Mouse (Mus musculus) liver, embryonic 14.5 days (tissue): ENCODE results near the gene Prpf3. TPM values are rescaled to one million over a fixed set of nuclear protein-coding genes. Genes with fewer than 3 reads are reported as not detected.
A peak's percentile ranks its signal among the peaks of the same experiment; 100 is the strongest.
"Not testable (repeated sequence)": the region's sequence is repeated elsewhere in the genome, so short reads cannot be mapped to it uniquely, and the experiment has no call there.

ENCODE experiments used
- ATAC-seq: fragments of 200-750 bp; cut with Nextera tagmentation; 2 replicates; pipeline ENCODE4 v1.8.0; 2017; ENCODE audit warnings: moderate number of reproducible peaks, mild to moderate bottlenecking, moderate library complexity; ENCODE audit not compliant: insufficient read depth
- DNase-seq, 3 experiments: peaks; one replicate each; pipeline ENCODE4 v3.0.0-alpha.2; 2012 to 2013; ENCODE audit warnings: low read depth in 3 of 3, low spot score in 3 of 3
- H3K27ac ChIP-seq: fragments of 300-500 bp; sonication (generic); 2 replicates; pipeline ENCODE4 v1.5.1; 2014; ENCODE audit warnings: moderate library complexity, mild to moderate bottlenecking, control low read depth, inconsistent platforms
- H3K27me3 ChIP-seq: fragments of 300-500 bp; sonication (generic); 2 replicates; pipeline ENCODE4 v1.6.1; 2014; ENCODE audit warnings: mild to moderate bottlenecking, low read length, moderate library complexity; ENCODE audit not compliant: control insufficient read depth, insufficient read depth
- H3K36me3 ChIP-seq: fragments of 300-500 bp; sonication (generic); replicated peaks from 2 replicates; pipeline ENCODE4 v1.6.1; 2014; ENCODE audit warnings: low read depth; ENCODE audit not compliant: control insufficient read depth, insufficient read depth
- H3K4me1 ChIP-seq, 2 experiments: fragments of 200-500 bp in 1 of 2; fragments of 300-500 bp in 1 of 2; sonication (generic) in 1 of 2; replicated peaks; 2 replicates each; pipeline ENCODE4 v1.6.1; 2012 to 2014; ENCODE audit warnings: antibody characterized with exemption in 1 of 2, inconsistent platforms in 1 of 2, low read length in 1 of 2; ENCODE audit not compliant: control insufficient read depth in 2 of 2, insufficient read depth in 2 of 2
- H3K4me2 ChIP-seq: fragments of 300-500 bp; sonication (generic); 2 replicates; pipeline ENCODE4 v1.6.1; 2014; ENCODE audit warnings: low read depth, mild to moderate bottlenecking, control low read depth, moderate library complexity
- H3K4me3 ChIP-seq, 2 experiments: fragments of 200-500 bp in 1 of 2; fragments of 300-500 bp in 1 of 2; sonication (generic) in 1 of 2; 2 replicates each; pipeline ENCODE4 v1.5.1; 2012 to 2014; ENCODE audit warnings: low read depth in 2 of 2, low read length in 2 of 2, mild to moderate bottlenecking in 2 of 2, control low read depth in 1 of 2, inconsistent platforms in 1 of 2, moderate library complexity in 1 of 2; ENCODE audit not compliant: insufficient read depth in 1 of 2
- H3K9ac ChIP-seq: fragments of 300-500 bp; sonication (generic); replicated peaks from 2 replicates; pipeline ENCODE4 v1.6.1; 2014; ENCODE audit warnings: mild to moderate bottlenecking, control low read depth, moderate library complexity
- H3K9me3 ChIP-seq: fragments of 300-500 bp; sonication (generic); 2 replicates; pipeline ENCODE4 v1.6.1; 2016; ENCODE audit warnings: low read length, mixed read lengths; ENCODE audit not compliant: control insufficient read depth
- CTCF ChIP-seq: IDR thresholded peaks from 2 replicates; pipeline ENCODE4 v1.5.1; 2016; ENCODE audit warnings: antibody characterized with exemption, low read depth, control low read depth
- EP300 ChIP-seq: IDR thresholded peaks from 2 replicates; pipeline ENCODE4 v1.6.1; 2016; ENCODE audit warnings: antibody characterized with exemption, low read depth
- WGBS: fragments of 180-500 bp; shearing (Covaris S2); extraction: QIAGEN DNeasy Blood & Tissue Kit; methylation state at CpG from one replicate; pipeline ENCODE4 v1.1.7; 2014; ENCODE audit not compliant: insufficient replicate concordance; 5-methylcytosine and 5-hydroxymethylcytosine counted together
- polyA plus RNA-seq, 2 experiments: library from polyadenylated mRNA; depleted of rRNA in 1 of 2; stranded (reverse) in 1 of 2; unstranded in 1 of 2; fragments of >200 nt; fragmentation: Nextera tagmentation in 1 of 2; extraction: Ambion mirVana in 1 of 2; gene quantifications; 2 replicates each; pipeline versions ENCODE4 v1.2.1 to v1.2.3; 2012 to 2014

The Prpf3 gene
- polyA plus RNA-seq, 2 experiments: 18.9 to 27.2 TPM

DNA sequence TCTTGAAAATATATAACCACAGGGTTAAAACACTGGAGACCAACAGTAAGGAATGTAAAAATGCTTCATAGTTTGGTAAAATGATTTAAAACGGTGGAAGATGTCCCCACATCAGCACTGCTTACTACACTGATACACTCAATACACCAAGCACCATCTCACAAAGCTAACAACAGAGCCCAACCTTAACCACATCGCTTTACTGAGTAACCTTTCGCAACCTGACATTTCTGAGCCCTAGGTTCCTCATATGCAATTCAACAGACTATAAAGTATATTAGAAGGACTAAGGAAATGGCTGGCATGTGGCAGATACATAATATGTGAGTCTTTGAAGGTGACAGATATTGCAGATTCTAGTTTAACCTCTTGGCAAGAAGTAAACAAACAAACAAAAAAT is 39.0 kb downstream of the Prpf3 start:
- H3K9ac ChIP-seq: 0 out of 2 replicates have a peak overlapping the region, but pooled peaks have one; percentile 32
- H3K36me3 ChIP-seq: no peaks in the 10 kb centered on the region
- H3K27ac ChIP-seq: no peak overlapping the region
- ATAC-seq (no peak), DNase-seq (no peak)
- H3K4me3 ChIP-seq: peak overlapping the region in 1 of 2 experiments; percentile 10; a peak in 2 of 4 replicates
- no peaks in the 10 kb centered on the region for H3K27me3 ChIP-seq
- no peaks in the 10 kb centered on the region for H3K9me3 ChIP-seq
- WGBS: 72% methylated on average over 3 of the region's 3 CpGs
- TF ChIP-seq CTCF: no peak
- TF ChIP-seq EP300: no peak
- H3K4me1 ChIP-seq: peaks cover 15% of the 10 kb centered on the region in 2 experiments
- peak overlapping the region; percentile 76 for H3K4me2 ChIP-seq

DNA sequence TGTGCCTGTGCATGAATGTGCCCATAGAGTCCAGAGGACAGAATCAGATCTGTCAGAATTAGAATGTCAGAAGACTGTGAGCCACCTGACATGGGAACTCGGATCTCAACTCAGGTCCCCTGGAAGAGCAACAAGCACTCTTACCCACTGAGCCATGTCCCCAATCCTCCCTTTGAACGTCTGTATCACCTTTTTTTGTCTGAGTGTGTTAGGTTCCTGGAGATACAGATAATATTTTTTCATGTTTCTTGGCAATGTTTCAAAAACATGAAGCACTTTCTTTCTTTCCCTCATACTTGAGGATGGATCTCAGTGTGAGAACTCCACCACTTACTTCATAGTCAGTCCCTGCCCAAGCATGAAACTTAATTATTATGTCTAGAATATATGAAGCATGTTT is 47.3 kb downstream of the Prpf3 start:
- no peak overlapping the region for H3K4me3 ChIP-seq
- no peak for DNase-seq
- H3K36me3 ChIP-seq: peaks cover 7% of the 10 kb centered on the region; the same call in 1 of the 2 replicates
- peaks cover 3 to 11% of the 10 kb centered on the region in 2 experiments; a peak in 3 of 4 replicates for H3K4me1 ChIP-seq
- H3K4me2 ChIP-seq: no peak overlapping the region
- no peak for ATAC-seq
- no peaks in the 10 kb centered on the region for H3K27me3 ChIP-seq
- 31% methylated on average over 2 of the region's 2 CpGs for WGBS
- no peak overlapping the region for H3K9ac ChIP-seq
- no peak for TF ChIP-seq CTCF
- TF ChIP-seq EP300: no peak
- no peak overlapping the region for H3K27ac ChIP-seq
- no peaks in the 10 kb centered on the region for H3K9me3 ChIP-seq

- 0 out of 2 replicates have a peak, but pooled peaks have one; percentile 22 for TF ChIP-seq CTCF
- not testable (repeated sequence) for H3K9ac ChIP-seq, ATAC-seq, DNase-seq, H3K9me3 ChIP-seq, H3K27me3 ChIP-seq, H3K4me2 ChIP-seq, H3K36me3 ChIP-seq, H3K4me3 ChIP-seq, H3K27ac ChIP-seq
- WGBS: 81% methylated on average over 3 of the region's 6 CpGs
- H3K4me1 ChIP-seq: peaks cover 3 to 11% of the 10 kb centered on the region in 2 experiments; a peak in 3 of 4 replicates
These were observed 48.1 kb downstream of the Prpf3 start for GRCm38 (mm10) chr3:95807630-95808029.

DNA sequence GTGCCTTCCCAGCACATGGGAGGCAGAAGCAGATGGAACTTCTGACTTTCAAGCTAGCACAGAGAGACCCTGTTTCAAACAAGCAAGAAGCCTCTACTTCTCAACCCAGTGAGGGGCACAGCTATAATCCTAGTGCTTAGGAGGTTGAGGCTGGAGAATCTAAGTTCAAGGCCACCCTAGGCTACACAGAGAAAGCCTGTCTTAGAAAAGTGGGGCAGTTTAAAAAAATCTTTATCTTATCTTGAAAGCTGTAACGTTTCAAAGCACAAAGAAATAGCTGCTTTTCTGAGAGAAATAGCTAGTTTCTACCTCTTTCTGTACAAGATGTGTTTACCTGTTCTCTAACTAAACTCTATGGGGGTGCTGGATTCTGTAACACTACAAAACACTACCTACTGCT is 49.0 kb downstream of the Prpf3 start:
- Histone ChIP-seq H3K4me1 (peaks cover 3 to 14% of the 10 kb centered on the region in 2 experiments; a peak in 3 of 4 replicates), H3K36me3 (peaks cover 7% of the 10 kb centered on the region; the same call in 1 of the 2 replicates), H3K27me3 (no peaks in the 10 kb centered on the region), H3K9me3 (no peaks in the 10 kb centered on the region), H3K9ac (no peak overlapping the region), H3K4me3 (no peak overlapping the region), H3K27ac (no peak overlapping the region), H3K4me2 (no peak overlapping the region)
- no peak for TF ChIP-seq CTCF
- 5% methylated on average over 1 of the region's 1 CpGs for WGBS
- ATAC-seq (no peak), DNase-seq (no peak)

DNA sequence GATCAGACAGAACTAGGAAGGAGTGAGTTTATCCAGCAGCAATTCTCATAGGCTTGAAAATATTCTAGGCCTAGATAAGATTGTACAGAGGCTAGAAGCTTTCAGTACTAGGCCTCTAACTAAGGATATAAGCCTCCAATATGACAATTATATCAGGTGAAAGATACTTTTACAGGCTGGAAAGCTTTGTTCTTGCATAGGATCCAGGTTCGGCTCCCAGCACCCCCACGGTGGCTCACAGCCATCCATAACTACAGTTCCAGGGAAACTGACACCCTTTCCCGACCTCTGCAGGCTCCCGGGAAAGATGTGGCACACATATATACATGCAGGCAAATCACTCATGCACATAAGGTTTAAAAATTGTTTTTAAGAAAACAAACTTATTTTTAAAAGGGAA is 51.8 kb downstream of the Prpf3 start:
- Histone ChIP-seq H3K9ac (no peak overlapping the region), H3K9me3 (no peaks in the 10 kb centered on the region), H3K4me3 (no peak overlapping the region), H3K27me3 (no peaks in the 10 kb centered on the region), H3K4me2 (no peak overlapping the region), H3K4me1 (peaks cover 3 to 4% of the 10 kb centered on the region in 2 experiments; a peak in 2 of 4 replicates), H3K36me3 (peaks cover 7% of the 10 kb centered on the region; the same call in 1 of the 2 replicates), H3K27ac (no peak overlapping the region)
- ATAC-seq: no peak
- WGBS: 79% methylated on average over 4 of the region's 4 CpGs
- TF ChIP-seq EP300 (no peak), CTCF (no peak)
- DNase-seq: no peak
